Mouse (Mus musculus) stomach, postnatal 0 days (tissue): ENCODE measurements around the gene Mettl3.
A peak's percentile ranks its signal among the peaks of the same experiment; 100 is the strongest.

ENCODE experiments used
- CTCF ChIP-seq: IDR thresholded peaks from 2 replicates; pipeline ENCODE4 v1.5.1; 2016; ENCODE audit warnings: antibody characterized with exemption, low read depth, mild to moderate bottlenecking, moderate library complexity
- EP300 ChIP-seq: optimal IDR thresholded peaks from 2 replicates; pipeline ENCODE3; 2016; ENCODE audit warnings: antibody characterized with exemption

GRCm38 (mm10) chr14:52257484-52258213 lies 47.3 kb downstream of the Mettl3 start, which contains the start of gene Chd8:
- TF ChIP-seq CTCF (peak; percentile 88), EP300 (peak; percentile 81)
